Mouse (Mus musculus): ENCODE measurements at regions not wholly inside any gene's neighbourhood (a gene's known extent, or its start where the extent isn't known, plus 50 kb on each side); places are given as distances from the start of the nearest gene placed in this dataset.

DNA sequence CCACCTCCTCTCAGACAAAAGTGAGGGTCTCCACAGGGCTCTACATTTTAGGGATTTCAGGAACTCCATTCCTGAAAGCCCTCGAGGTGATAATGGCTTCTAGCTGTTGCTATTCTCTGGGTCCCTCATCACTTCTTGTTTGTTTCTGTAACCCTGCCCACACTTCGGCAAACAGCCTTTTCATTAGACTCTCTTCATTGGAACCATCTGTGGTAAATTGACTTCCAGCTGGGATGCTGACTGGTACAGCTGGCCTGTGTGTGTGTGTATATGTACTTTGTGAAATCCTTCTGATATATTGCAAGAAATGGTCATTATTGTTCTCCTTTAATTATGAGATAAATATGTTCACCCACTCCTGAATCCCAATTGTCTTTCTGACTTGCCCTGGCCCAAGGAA lies 50.3 kb downstream of the Gm10192 start:
- Histone ChIP-seq H3K4me3 (replicated peaks) (no peak overlapping the region), H3K9ac (replicated peaks) (no peak overlapping the region), H3K4me2 (no peak overlapping the region), H3K9me3 (replicated peaks) (no peaks in the 10 kb centered on the region), H3K4me1 (no peaks in the 10 kb centered on the region), H3K27me3 (replicated peaks) (no peaks in the 10 kb centered on the region), H3K27ac (replicated peaks) (no peak overlapping the region), H3K36me3 (no peaks in the 10 kb centered on the region)
- WGBS, result 28% methylated on average over 2 of the region's 2 CpGs
- no peak for ATAC-seq (ENCODE audit: low FRiP score)

DNA sequence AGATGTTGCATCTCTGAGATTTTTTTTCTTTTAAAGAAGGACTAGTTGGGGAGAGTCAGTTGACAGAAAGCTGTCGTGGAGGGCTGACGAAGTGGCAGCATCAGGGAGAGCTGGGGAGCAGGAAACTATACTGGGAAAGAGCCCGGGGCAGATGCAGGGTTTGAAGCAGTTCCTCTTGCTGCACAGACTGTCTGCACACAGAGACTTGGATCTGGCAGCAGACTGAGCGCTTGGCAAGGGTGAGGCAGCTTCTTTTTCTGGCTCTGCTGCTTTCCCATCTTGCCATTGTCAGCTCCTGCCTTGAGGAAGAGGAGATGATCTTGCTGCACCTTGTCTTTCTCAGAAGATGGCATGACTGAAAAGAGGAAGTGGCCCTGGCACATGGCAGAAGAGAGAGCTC lies 55.2 kb downstream of the Gm10192 start:
- Histone ChIP-seq H3K9me3 (replicated peaks) (no peaks in the 10 kb centered on the region), H3K27ac (replicated peaks) (no peak overlapping the region), H3K9ac (replicated peaks) (no peak overlapping the region), H3K4me3 (replicated peaks) (no peak overlapping the region), H3K4me2 (no peak overlapping the region), H3K27me3 (replicated peaks) (no peaks in the 10 kb centered on the region), H3K4me1 (no peaks in the 10 kb centered on the region), H3K36me3 (no peaks in the 10 kb centered on the region)
- WGBS, result 75% methylated on average over 4 of the region's 4 CpGs
- no peak for ATAC-seq (ENCODE audit: low FRiP score)

DNA sequence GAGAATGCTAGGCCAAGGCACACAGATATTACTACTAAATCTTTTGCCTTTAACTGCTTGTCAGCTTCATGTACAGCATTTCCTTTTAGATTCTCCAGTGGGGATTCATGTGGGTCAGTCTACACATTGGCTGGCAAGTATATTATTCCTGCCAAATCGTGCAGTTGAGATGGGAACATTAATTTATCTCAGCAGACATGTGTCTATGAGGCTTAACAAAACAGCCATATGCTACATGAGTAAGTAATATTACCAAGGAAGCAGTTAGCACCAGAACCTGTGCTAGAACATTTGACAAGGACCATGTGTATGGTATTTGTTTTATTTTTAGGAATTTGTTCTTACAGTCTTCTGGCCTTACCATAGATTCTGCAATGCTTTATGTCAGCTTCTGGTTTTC lies 59.1 kb downstream of the Gm10192 start:
- no peak overlapping the region for H3K9ac ChIP-seq (replicated peaks)
- H3K4me1 ChIP-seq, result no peaks in the 10 kb centered on the region
- no peak overlapping the region for H3K27ac ChIP-seq (replicated peaks)
- H3K27me3 ChIP-seq (replicated peaks), result no peaks in the 10 kb centered on the region
- no peaks in the 10 kb centered on the region for H3K36me3 ChIP-seq
- H3K9me3 ChIP-seq (replicated peaks), result no peaks in the 10 kb centered on the region
- ATAC-seq (ENCODE audit: low FRiP score), result no peak
- 48% methylated on average over 1 of the region's 1 CpGs for WGBS
- H3K4me2 ChIP-seq, result no peak overlapping the region
- no peak overlapping the region for H3K4me3 ChIP-seq (replicated peaks)

DNA sequence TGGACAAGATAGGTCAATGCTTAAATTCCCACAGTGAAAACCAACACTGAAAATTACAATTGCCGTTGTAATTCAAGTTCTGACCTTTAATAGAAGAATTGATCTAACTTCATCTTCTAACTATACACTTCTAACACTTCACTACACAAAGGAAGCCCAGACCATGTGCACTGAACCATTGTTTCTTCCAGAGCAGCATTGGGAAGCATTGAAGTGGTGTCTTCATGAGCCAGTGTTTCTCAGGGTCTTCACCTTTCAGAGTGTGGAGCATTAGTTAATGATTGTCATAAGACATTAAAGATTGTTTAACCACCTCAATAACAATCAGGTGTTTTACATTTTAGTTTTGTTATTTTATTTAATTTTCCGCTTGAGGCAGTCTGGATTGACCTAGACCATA lies 61.0 kb downstream of the Gm10192 start:
- H3K4me1 ChIP-seq, result no peaks in the 10 kb centered on the region
- H3K27me3 ChIP-seq (replicated peaks), result no peaks in the 10 kb centered on the region
- no peak overlapping the region for H3K4me2 ChIP-seq
- no peak for ATAC-seq (ENCODE audit: low FRiP score)
- H3K36me3 ChIP-seq, result no peaks in the 10 kb centered on the region
- 87% methylated on average over 2 of the region's 2 CpGs for WGBS
- no peak overlapping the region for H3K27ac ChIP-seq (replicated peaks)
- H3K4me3 ChIP-seq (replicated peaks), result no peak overlapping the region
- H3K9me3 ChIP-seq (replicated peaks), result no peaks in the 10 kb centered on the region
- H3K9ac ChIP-seq (replicated peaks), result no peak overlapping the region

DNA sequence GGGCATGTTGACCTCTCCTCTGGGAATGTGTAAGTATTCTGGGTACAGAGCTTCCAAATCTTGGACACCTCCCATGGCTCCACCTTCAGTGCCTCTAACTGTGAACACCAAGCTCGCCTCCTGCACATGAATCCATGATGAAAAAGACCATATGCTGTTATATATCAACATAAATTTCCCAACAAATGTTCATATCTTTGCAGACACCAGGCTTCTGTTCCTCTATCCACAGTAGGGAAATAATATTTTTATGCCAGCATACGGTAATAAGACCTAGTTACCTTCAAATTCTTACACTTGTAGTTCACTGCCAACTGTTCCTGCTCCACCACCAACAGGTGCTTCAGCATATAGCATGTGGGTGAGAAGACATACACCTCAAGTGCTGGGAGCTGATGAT lies 63.5 kb downstream of the Gm10192 start:
- Histone ChIP-seq H3K36me3 (no peaks in the 10 kb centered on the region), H3K4me2 (no peak overlapping the region), H3K9me3 (replicated peaks) (no peaks in the 10 kb centered on the region), H3K27me3 (replicated peaks) (no peaks in the 10 kb centered on the region), H3K4me1 (no peaks in the 10 kb centered on the region), H3K4me3 (replicated peaks) (no peak overlapping the region), H3K9ac (replicated peaks) (no peak overlapping the region), H3K27ac (replicated peaks) (no peak overlapping the region)
- ATAC-seq (ENCODE audit: low FRiP score), result no peak
- 89% methylated on average over 2 of the region's 2 CpGs for WGBS

DNA sequence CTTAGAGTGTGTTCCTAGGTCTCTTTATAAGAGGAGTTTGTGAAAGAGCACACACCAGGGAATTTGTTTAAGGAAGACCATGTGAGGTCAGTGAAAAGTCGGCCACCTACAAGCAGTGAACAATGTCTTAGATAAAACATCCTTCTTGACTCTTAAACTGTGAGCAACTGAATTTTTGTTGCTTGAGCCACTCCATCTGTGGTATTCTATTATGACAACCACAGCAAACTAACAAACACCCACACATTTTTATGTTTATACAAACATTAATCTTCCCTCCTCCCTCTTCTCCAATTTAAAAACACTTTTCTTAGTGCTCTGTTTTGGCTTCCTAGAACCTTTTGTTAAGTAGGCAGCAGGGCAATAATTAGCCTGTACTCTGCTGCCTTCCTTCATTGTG lies 66.0 kb downstream of the Gm10192 start:
- no peaks in the 10 kb centered on the region for H3K36me3 ChIP-seq
- no peaks in the 10 kb centered on the region for H3K27me3 ChIP-seq (replicated peaks)
- H3K4me1 ChIP-seq, result no peaks in the 10 kb centered on the region
- H3K9ac ChIP-seq (replicated peaks), result no peak overlapping the region
- ATAC-seq (ENCODE audit: low FRiP score), result no peak
- H3K4me3 ChIP-seq (replicated peaks), result no peak overlapping the region
- no peak overlapping the region for H3K27ac ChIP-seq (replicated peaks)
- H3K4me2 ChIP-seq, result no peak overlapping the region
- 71% methylated on average over 1 of the region's 1 CpGs for WGBS
- H3K9me3 ChIP-seq (replicated peaks), result no peaks in the 10 kb centered on the region

DNA sequence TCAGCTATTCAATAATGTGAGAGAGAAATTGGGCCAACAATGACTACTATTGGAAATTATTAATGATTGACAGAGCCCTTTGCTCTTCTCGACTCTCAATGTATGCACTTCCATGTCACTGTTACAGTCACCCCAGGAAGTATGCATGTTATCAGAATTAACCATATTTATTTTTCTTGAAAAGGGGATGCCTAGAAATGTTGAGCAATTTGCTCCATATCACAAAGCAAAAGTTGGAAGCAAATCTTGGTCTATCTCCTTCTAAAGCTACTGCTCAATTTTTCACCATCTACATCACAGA lies 80.3 kb downstream of the Gm10192 start:
- H3K9me3 ChIP-seq (replicated peaks), result no peaks in the 10 kb centered on the region
- H3K27me3 ChIP-seq (replicated peaks), result no peaks in the 10 kb centered on the region
- 81% methylated on average over 1 of the region's 1 CpGs for WGBS
- H3K9ac ChIP-seq (replicated peaks), result no peak overlapping the region
- no peaks in the 10 kb centered on the region for H3K36me3 ChIP-seq
- H3K4me3 ChIP-seq (replicated peaks), result no peak overlapping the region
- no peaks in the 10 kb centered on the region for H3K4me1 ChIP-seq
- ATAC-seq (ENCODE audit: low FRiP score), result no peak
- H3K27ac ChIP-seq (replicated peaks), result no peak overlapping the region
- no peak overlapping the region for H3K4me2 ChIP-seq

DNA sequence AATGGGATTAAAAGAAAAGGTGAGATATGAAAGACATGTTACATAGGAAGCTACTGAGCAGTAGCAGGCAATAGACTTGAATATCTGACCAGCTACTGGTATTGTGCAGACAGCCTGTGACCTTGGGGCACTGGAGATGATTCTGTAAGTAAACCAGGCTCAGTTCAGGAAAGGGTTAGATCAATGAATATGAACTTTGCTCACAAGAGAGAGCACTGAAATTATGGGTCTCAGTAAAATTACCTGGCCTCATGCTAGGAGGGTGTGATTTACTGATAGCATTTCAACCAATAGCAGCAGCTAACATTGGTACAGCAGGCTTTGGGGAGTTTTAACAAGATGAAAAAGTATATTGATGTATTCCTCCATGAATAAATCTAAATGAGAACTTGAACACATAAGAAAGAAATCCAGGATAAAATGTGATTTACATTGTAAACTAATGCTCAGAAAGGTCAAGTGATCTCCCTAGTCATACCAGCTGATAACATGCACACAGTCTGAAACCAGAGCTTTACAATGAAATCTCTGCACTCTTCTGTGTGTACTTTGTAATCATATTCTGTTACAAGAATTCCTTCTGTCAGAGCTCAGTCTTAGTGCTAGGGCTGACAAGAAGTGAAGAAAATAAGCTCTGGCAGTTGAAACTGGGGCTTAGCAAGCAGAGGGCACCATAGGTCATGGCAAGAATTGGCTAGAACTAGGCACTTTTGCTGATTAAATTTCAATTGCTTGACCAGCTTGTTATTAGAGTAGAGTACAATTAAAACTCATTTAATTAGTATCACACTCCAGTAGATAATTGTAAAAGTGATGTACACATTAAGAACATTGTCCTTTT lies 80.8 kb downstream of the Gm10192 start:
- ATAC-seq (ENCODE audit: low FRiP score), result no peak
- no peaks in the 10 kb centered on the region for H3K36me3 ChIP-seq
- no peak overlapping the region for H3K4me3 ChIP-seq (replicated peaks)

DNA sequence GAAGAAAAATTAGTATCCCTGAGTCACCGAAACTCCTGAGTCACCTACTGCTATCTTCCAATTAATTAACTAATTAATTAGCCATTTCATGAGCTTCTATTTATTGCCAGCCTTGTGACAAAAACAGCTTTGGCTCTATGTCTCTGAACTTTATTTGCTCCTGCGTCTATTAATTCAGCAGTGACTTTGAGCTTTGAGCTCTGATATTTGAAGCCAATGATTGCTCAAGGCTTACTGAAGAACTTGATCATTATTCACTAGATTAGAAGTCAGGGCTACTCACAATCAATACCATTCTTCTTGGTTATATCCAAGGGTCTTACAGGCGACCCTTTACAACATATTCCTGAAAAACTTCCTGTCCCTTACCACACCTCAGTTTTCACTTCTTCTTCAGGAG lies 83.2 kb downstream of the Gm10192 start:
- H3K9me3 ChIP-seq (replicated peaks), result no peaks in the 10 kb centered on the region
- H3K9ac ChIP-seq (replicated peaks), result no peak overlapping the region
- no peak overlapping the region for H3K4me2 ChIP-seq
- no peak for ATAC-seq (ENCODE audit: low FRiP score)
- 77% methylated on average over 3 of the region's 3 CpGs for WGBS
- no peak overlapping the region for H3K4me3 ChIP-seq (replicated peaks)
- H3K36me3 ChIP-seq, result no peaks in the 10 kb centered on the region
- no peaks in the 10 kb centered on the region for H3K27me3 ChIP-seq (replicated peaks)
- no peak overlapping the region for H3K27ac ChIP-seq (replicated peaks)
- H3K4me1 ChIP-seq, result no peaks in the 10 kb centered on the region

More for the DNA sequence above, 80.8 kb downstream of the Gm10192 start:
- H3K9ac ChIP-seq (replicated peaks), result no peak overlapping the region
- H3K9me3 ChIP-seq (replicated peaks), result no peaks in the 10 kb centered on the region
- H3K27me3 ChIP-seq (replicated peaks), result no peaks in the 10 kb centered on the region
- H3K4me1 ChIP-seq, result no peaks in the 10 kb centered on the region
- no peak overlapping the region for H3K4me2 ChIP-seq
- no peak overlapping the region for H3K27ac ChIP-seq (replicated peaks)

DNA sequence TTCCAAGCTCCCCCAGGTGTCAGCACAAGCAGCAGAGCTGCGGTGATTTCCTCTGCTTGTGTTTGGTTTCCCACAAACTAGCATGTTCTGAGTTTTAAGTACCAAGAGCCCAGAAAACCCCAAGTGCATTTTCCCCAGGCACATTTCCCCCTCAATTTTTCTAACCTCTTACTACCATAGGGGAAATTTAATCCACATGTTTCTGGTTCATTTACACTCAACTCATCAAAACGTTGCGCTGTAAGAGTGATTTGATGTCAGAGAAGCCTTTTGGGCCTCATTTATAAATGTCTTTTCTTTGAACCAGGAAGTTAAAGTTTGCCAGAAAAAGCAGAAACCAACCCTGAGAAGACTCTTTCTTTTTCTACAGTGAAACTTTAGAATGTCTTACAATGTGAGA lies 89.4 kb downstream of the Gm10192 start:
- no peaks in the 10 kb centered on the region for H3K27me3 ChIP-seq (replicated peaks)
- WGBS, result 84% methylated on average over 3 of the region's 3 CpGs
- H3K9ac ChIP-seq (replicated peaks), result no peak overlapping the region
- no peak overlapping the region for H3K4me2 ChIP-seq
- H3K27ac ChIP-seq (replicated peaks), result no peak overlapping the region
- no peaks in the 10 kb centered on the region for H3K4me1 ChIP-seq
- H3K9me3 ChIP-seq (replicated peaks), result no peaks in the 10 kb centered on the region
- ATAC-seq (ENCODE audit: low FRiP score), result no peak
- H3K36me3 ChIP-seq, result no peaks in the 10 kb centered on the region
- H3K4me3 ChIP-seq (replicated peaks), result no peak overlapping the region

DNA sequence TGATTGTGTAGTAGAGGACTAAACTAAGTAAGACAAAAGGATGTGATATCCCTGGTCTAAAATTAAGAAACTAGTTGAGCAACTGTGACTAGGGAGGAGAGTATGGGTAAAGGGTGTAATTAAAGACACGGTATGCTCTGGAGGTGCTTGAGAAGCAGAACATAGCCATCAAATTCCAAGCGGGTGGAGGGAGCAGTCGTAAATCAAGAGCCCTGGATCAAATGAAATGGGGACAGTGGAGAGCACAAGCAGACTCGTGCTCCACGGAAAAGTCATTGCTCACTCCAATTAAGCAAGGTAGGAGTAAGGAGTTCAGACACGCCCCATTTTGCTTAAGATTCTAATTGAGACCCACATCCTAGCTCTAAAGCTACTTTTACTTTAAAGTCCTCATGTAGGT lies 132.2 kb downstream of the Gm10192 start:
- H3K9me3 ChIP-seq (replicated peaks), result no peaks in the 10 kb centered on the region
- H3K4me1 ChIP-seq, result 0 out of 2 replicates have a peak, but pooled peaks cover 3% of the 10 kb centered on the region
- no peak for ATAC-seq (ENCODE audit: low FRiP score)
- no peaks in the 10 kb centered on the region for H3K27me3 ChIP-seq (replicated peaks)
- H3K9ac ChIP-seq (replicated peaks), result no peak overlapping the region
- 63% methylated on average over 6 of the region's 6 CpGs for WGBS
- H3K36me3 ChIP-seq, result no peaks in the 10 kb centered on the region
- H3K27ac ChIP-seq (replicated peaks), result no peak overlapping the region
- H3K4me2 ChIP-seq, result no peak overlapping the region
- H3K4me3 ChIP-seq (replicated peaks), result no peak overlapping the region

DNA sequence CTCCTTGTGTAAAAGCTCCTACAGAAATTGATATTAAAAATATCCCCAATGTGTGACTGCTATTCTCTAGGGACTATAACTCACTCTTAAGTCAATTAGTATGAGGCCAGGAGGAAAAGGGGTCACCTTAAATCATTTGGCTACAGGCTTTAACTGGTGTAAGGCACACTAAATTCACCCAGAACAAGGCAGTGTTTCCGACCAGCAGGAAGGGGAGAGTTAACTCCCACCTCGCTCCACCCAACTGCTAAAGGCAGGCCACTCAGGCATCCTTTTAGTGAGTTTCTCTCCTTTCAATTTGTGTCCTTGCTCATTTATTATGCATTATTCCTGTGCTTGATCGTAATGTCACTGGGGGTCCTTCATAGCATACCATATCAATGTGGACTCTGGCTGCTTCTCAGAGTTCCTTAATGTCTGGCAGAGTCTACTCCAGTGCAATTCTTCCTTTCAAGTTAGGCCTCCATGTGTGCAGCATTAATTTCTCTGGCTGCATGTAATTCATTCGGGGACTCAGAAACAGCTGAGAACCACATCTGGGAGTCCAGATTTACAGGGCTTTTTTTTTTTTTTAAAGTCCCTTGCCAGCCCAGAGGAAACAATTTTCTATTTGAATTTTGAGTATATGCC lies 133.8 kb downstream of the Gm10192 start:
- Histone ChIP-seq H3K27ac (replicated peaks) (no peak overlapping the region), H3K4me3 (replicated peaks) (no peak overlapping the region), H3K4me2 (no peak overlapping the region), H3K4me1 (0 out of 2 replicates have a peak, but pooled peaks cover 3% of the 10 kb centered on the region), H3K27me3 (replicated peaks) (no peaks in the 10 kb centered on the region), H3K9ac (replicated peaks) (no peak overlapping the region), H3K36me3 (no peaks in the 10 kb centered on the region), H3K9me3 (replicated peaks) (no peaks in the 10 kb centered on the region)
- 27% methylated on average over 4 of the region's 4 CpGs for WGBS
- ATAC-seq (ENCODE audit: low FRiP score), result no peak
